Mouse (Mus musculus): ENCODE results near the gene Cntn5.

DNA sequence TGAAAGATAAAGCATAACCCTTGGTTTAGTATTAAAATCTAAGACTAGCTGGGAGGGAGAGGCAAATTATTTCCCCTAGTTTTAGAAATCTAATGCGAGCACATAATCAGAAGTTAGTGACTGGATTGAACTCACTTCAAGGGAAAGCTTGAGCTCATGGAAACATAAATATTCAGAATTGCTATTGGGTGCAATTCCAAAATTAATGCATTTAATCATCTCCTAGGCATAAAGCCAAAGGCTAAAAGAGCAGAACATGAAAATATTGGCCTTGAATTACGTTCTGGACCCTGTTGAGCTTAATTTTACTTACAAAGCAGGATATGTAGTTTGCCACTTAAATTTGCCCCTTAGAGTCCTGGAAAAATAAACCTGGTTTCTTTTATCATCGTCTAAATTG lies 1124.9 kb downstream of the Cntn5 start:
- TF ChIP-seq USF2 (conservative IDR thresholded peaks at IDR 0.05; ENCODE audit: low read depth, low read length), result no peak
- TF ChIP-seq MAFK (IDR thresholded peaks at IDR 0.05; ENCODE audit: insufficient replicate concordance, low read length), result no peak

Data from CH12.LX (cell line).